Mouse (Mus musculus) limb, embryonic 13.5 days (tissue): ENCODE data around the gene Nlrp10. TPM values are rescaled to one million over a fixed set of nuclear protein-coding genes. Genes with fewer than 3 reads are reported as not detected.

ENCODE experiments used
- ATAC-seq: fragments of 200-750 bp; cut with Nextera tagmentation; 2 replicates; pipeline ENCODE4 v1.8.0; 2017; ENCODE audit warnings: low read depth, moderate number of reproducible peaks, moderate TSS enrichment; ENCODE audit not compliant: low FRiP score
- H3K27ac ChIP-seq: fragments of 300-500 bp; sonication (generic); 2 replicates; pipeline ENCODE4 v1.5.1; 2015; ENCODE audit warnings: inconsistent platforms, mild to moderate bottlenecking, moderate library complexity
- H3K27me3 ChIP-seq: fragments of 300-500 bp; sonication (generic); 2 replicates; pipeline ENCODE4 v1.6.1; 2015; ENCODE audit warnings: mild to moderate bottlenecking, inconsistent platforms
- H3K36me3 ChIP-seq: fragments of 300-500 bp; sonication (generic); 2 replicates; pipeline ENCODE4 v1.6.1; 2015; ENCODE audit warnings: inconsistent platforms, mild to moderate bottlenecking, moderate library complexity
- H3K4me1 ChIP-seq: fragments of 300-500 bp; sonication (generic); 2 replicates; pipeline ENCODE4 v1.6.1; 2015; ENCODE audit warnings: inconsistent platforms
- H3K4me2 ChIP-seq: fragments of 300-500 bp; sonication (generic); replicated peaks from 2 replicates; pipeline ENCODE4 v1.6.1; 2015; ENCODE audit warnings: inconsistent platforms, mild to moderate bottlenecking, moderate library complexity
- H3K4me3 ChIP-seq: fragments of 300-500 bp; sonication (generic); 2 replicates; pipeline ENCODE4 v1.5.1; 2015; ENCODE audit warnings: moderate library complexity, mild to moderate bottlenecking, inconsistent platforms
- H3K9ac ChIP-seq: fragments of 300-500 bp; sonication (generic); 2 replicates; pipeline ENCODE4 v1.6.1; 2015; ENCODE audit warnings: mild to moderate bottlenecking, inconsistent platforms
- H3K9me3 ChIP-seq: fragments of 300-500 bp; sonication (generic); 2 replicates; pipeline ENCODE4 v1.6.1; 2016; ENCODE audit warnings: inconsistent platforms
- WGBS: fragments of 180-500 bp; shearing (Covaris S2); methylation state at CpG from one replicate; pipeline ENCODE4 v1.1.7; 2015; 5-methylcytosine and 5-hydroxymethylcytosine counted together
- polyA plus RNA-seq: library from polyadenylated mRNA; unstranded; fragments of >200 nt; fragmentation: Nextera tagmentation; extraction: Ambion mirVana; gene quantifications from 2 replicates; pipeline ENCODE4 v1.2.1, GENCODE M21; 2015

Gene Nlrp10
- polyA plus RNA-seq, 1 experiment from 2014 or later, result 0.57 TPM

- ATAC-seq, result no peak
- no peak within 1 kb of the TSS for H3K9ac ChIP-seq
- no peak within 1 kb of the TSS for H3K4me3 ChIP-seq
- H3K27me3 ChIP-seq, result no peaks in the 10 kb centered on the region
- no peaks in the 10 kb centered on the region for H3K36me3 ChIP-seq
- H3K4me1 ChIP-seq, result no peaks in the 10 kb centered on the region
- 66% methylated on average over 2 of the region's 2 CpGs for WGBS
- H3K4me2 ChIP-seq, result no peak within 1 kb of the TSS
- no peaks in the 10 kb centered on the region for H3K9me3 ChIP-seq
- H3K27ac ChIP-seq, result no peak within 1 kb of the TSS
Observed at GRCm38 (mm10) chr7:108872279-108872678, 57.7 kb downstream of the Nlrp10 start, which contains the start of gene Olfr517. Gene Olfr517, minus strand, starts transcription at chr7:108872379.

Other genes with a start within 250 kb of the Nlrp10 start
- gene Olfr512, start 216.9 kb downstream of the Nlrp10 start, polyA plus RNA-seq, result not detected in 2 replicates
- gene Olfr513, start 179.2 kb downstream of the Nlrp10 start, polyA plus RNA-seq, result not detected in 2 replicates
- not detected in 2 replicates for gene Olfr514, start 104.2 kb downstream of the Nlrp10 start, polyA plus RNA-seq
- not detected in 2 replicates for gene Olfr516, start 79.6 kb downstream of the Nlrp10 start, polyA plus RNA-seq
- gene Olfr517, start 57.8 kb downstream of the Nlrp10 start, polyA plus RNA-seq, result not detected in 2 replicates
- not detected in 2 replicates for gene Olfr518, start 45.2 kb downstream of the Nlrp10 start, polyA plus RNA-seq
- gene Olfr519, start 35.8 kb downstream of the Nlrp10 start, polyA plus RNA-seq, result not detected in 2 replicates
- gene Eif3f, start 4.2 kb upstream of the Nlrp10 start, polyA plus RNA-seq, result 89.8 and 97.5 TPM in 2 replicates
- gene Tub, start 20.2 kb upstream of the Nlrp10 start, polyA plus RNA-seq, result 3.4 and 4.1 TPM in 2 replicates
- 4.3 and 4.9 TPM in 2 replicates for gene Ric3, start 153.2 kb upstream of the Nlrp10 start, polyA plus RNA-seq
- 14.4 and 16.9 TPM in 2 replicates for gene Lmo1, start 245.0 kb upstream of the Nlrp10 start, polyA plus RNA-seq